Mouse (Mus musculus) common myeloid progenitor, adult 5-6 weeks (primary cell): ENCODE measurements around the gene Slc39a8. TPM values are rescaled to one million over a fixed set of nuclear protein-coding genes. Genes with fewer than 3 reads are reported as not detected.
A peak's percentile ranks its signal among the peaks of the same experiment; 100 is the strongest.

Experiments used
- ATAC-seq: replicated peaks from 2 replicates; pipeline ENCODE4 v1.8.0; 2016; ENCODE audit warnings: low read depth, mild to moderate bottlenecking, moderate TSS enrichment, inconsistent platforms; ENCODE audit not compliant: poor library complexity, severe bottlenecking
- total RNA-seq: library from RNA; stranded (forward); fragments of 200-1000, 187-1606 nt; gene quantifications from 2 replicates; pipeline ENCODE4 v1.2.3, GENCODE M21; 2017

The Slc39a8 gene
- total RNA-seq, 1 experiment from 2014 or later = 22.6 TPM

GRCm38 (mm10) chr3:135843707-135844106 lies 18.6 kb downstream of the Slc39a8 start:
- ATAC-seq = no peak; the same call in 1 of the 2 replicates

GRCm38 (mm10) chr3:135844835-135845234 lies 19.8 kb downstream of the Slc39a8 start:
- ATAC-seq = no peak

GRCm38 (mm10) chr3:135845860-135846259 lies 20.8 kb downstream of the Slc39a8 start:
- no peak for ATAC-seq

- ATAC-seq = no peak
These were observed 26.5 kb downstream of the Slc39a8 start for GRCm38 (mm10) chr3:135851607-135852006.

GRCm38 (mm10) chr3:135853604-135854297 lies 28.7 kb downstream of the Slc39a8 start:
- ATAC-seq = no peak

GRCm38 (mm10) chr3:135854298-135854984 lies 29.4 kb downstream of the Slc39a8 start:
- ATAC-seq = no peak

- ATAC-seq = no peak
These were observed 29.9 kb downstream of the Slc39a8 start for GRCm38 (mm10) chr3:135854985-135855340.

GRCm38 (mm10) chr3:135856303-135856702 lies 31.2 kb downstream of the Slc39a8 start:
- ATAC-seq = no peak

- no peak for ATAC-seq
These were observed 32.1 kb downstream of the Slc39a8 start for GRCm38 (mm10) chr3:135857134-135857533.

- ATAC-seq = no peak
These were observed 34.4 kb downstream of the Slc39a8 start for GRCm38 (mm10) chr3:135859431-135859830.

- peak; percentile 77 for ATAC-seq
These were observed 37.7 kb downstream of the Slc39a8 start for GRCm38 (mm10) chr3:135862804-135863203.

- no peak for ATAC-seq
These were observed 44.0 kb downstream of the Slc39a8 start for GRCm38 (mm10) chr3:135869041-135869440.

GRCm38 (mm10) chr3:135872325-135872724 lies 47.2 kb downstream of the Slc39a8 start:
- ATAC-seq = no peak

- no peak for ATAC-seq
These were observed 48.5 kb downstream of the Slc39a8 start for GRCm38 (mm10) chr3:135873596-135873995.

GRCm38 (mm10) chr3:135878048-135878447 lies 53.0 kb downstream of the Slc39a8 start:
- ATAC-seq = no peak

- no peak for ATAC-seq
These were observed 61.0 kb downstream of the Slc39a8 start for GRCm38 (mm10) chr3:135885927-135886658.

GRCm38 (mm10) chr3:135886659-135887027 lies 61.6 kb downstream of the Slc39a8 start:
- ATAC-seq = peak; percentile 80

- no peak for ATAC-seq
These were observed 62.2 kb downstream of the Slc39a8 start for GRCm38 (mm10) chr3:135887033-135887855.

GRCm38 (mm10) chr3:135887856-135888155 lies 62.7 kb downstream of the Slc39a8 start:
- no peak for ATAC-seq

GRCm38 (mm10) chr3:135889401-135889800 lies 64.3 kb downstream of the Slc39a8 start:
- ATAC-seq = peak; percentile 60; the same call in 1 of the 2 replicates
